Mouse (Mus musculus) embryonic fibroblast, embryonic 13.5 days (primary cell): ENCODE measurements around the gene Gm20388.

ENCODE experiments used
- CTCF ChIP-seq: IDR thresholded peaks from 2 replicates; pipeline ENCODE4 v1.5.1; 2011; ENCODE audit warnings: mild to moderate bottlenecking, control low read depth, low read length, moderate library complexity, borderline replicate concordance; ENCODE audit not compliant: insufficient read depth
- POLR2A ChIP-seq: IDR thresholded peaks from 2 replicates; pipeline ENCODE4 v1.6.1; 2011; ENCODE audit warnings: low read depth, mild to moderate bottlenecking, control low read depth, low read length, moderate library complexity

GRCm38 (mm10) chr8:120594571-120594970 lies 683.9 kb downstream of the Gm20388 start:
- no peak for TF ChIP-seq POLR2A
- no peak for TF ChIP-seq CTCF
